Mouse (Mus musculus): ENCODE results near the gene Loxl4.
A peak's percentile ranks its signal among the peaks of the same experiment; 100 is the strongest.

Loxl4 gene

DNA sequence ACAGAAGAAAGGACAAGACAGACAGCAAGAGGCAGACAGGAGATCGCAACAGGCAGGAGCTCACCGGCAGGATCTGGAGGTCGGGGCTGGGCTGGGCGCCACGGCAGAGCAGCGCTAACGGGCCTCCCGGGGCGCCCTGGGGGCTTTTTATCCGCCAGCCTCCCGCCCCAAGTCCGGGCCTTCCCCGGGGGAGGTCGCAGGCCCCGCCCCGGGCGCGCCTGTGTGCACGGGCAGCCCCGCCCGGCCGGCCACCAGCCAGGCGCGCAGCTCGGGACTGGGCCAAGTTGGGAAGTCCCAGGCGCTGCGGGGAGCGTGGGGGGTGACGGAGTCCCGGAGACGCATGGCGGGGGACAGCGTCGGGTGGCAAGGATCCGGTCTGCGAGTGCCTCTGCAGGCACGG lies at the start of gene Loxl4:
Loxl4 (minus strand) TSS at position 160 of the 400 bp plus-strand sequence.
- peak; percentile 13 to 16 for DNase-seq

DNA sequence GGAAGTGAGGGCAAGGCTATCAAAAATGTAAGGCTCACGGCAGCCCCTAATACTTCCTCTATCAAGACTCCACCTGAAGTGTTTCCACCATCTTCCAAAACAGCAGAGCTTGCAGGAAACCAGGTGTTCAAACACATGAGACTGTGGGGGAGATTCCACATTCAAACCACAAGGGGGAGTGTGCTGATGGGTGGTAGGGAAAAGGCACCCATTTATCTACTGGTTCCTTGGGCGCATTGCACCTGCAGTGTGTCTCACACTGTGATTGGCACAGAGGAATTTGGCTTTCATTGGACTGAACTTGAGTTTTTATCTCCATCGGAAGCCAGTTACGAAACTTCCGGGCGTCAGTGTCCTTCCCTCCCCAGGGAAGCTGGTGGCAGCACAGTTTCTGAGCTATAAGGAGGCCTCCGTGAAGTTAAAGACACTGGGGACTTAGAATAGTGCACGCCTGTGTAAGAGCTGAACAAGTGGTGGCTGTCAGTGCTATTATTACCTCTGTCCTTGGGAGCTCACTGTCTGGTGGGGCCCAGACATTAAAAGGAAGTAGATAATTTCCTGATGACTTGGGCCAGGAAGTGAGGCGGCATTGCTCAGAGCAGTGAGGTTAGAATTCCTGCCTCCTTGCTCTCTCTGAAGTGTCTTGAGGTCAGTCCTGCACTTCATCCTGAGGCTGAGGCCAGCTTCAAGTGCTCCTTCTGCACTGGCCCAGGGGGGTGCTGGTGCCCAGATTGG lies 49.0 kb upstream of the Loxl4 start:
- DNase-seq, result no peak

DNA sequence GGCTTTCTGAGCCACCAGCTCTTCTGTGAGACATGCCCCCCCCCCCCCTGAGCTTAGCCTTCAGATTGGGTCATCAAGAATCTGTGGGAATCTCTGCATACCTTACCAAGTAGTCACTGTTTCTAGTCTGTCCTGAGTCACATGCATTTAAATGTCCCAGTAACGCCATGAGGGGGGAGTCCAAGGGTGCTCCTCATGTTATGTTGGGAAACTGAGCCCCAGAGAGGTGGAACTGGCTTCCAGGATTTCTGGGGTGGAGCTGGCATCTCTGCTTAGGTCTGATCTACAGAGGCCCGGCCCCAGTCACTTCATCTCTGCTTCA lies 47.6 kb upstream of the Loxl4 start:
- no peak for DNase-seq

- DNase-seq, result no peak
Measured at GRCm38 (mm10) chr19:42659354-42660243, 47.0 kb upstream of the Loxl4 start.

- DNase-seq, result no peak
Measured at GRCm38 (mm10) chr19:42658435-42659135, 46.0 kb upstream of the Loxl4 start.

GRCm38 (mm10) chr19:42657769-42658168 lies 45.2 kb upstream of the Loxl4 start:
- no peak for DNase-seq

DNA sequence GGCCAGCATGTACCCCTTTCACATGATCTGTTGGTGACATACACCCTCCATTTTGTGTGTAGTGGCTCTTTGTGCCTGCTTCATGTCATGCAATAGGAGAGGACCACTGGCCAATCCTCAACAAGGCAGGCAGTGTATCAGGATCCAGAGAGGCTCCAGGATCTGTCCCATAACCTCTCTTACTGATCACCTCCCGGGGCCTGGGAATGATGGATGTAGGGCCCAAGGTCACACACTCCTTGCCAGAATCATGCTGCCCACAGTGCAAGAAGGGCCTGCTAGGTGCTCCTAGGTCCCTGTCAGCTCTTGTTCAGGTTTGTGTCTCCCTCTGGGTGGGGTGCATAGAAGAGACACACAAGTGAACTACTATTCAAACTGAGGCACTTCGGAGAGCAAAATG lies 44.7 kb upstream of the Loxl4 start:
- DNase-seq, result no peak

GRCm38 (mm10) chr19:42655006-42655405 lies 42.4 kb upstream of the Loxl4 start:
- peak; percentile 11 to 18 for DNase-seq

DNA sequence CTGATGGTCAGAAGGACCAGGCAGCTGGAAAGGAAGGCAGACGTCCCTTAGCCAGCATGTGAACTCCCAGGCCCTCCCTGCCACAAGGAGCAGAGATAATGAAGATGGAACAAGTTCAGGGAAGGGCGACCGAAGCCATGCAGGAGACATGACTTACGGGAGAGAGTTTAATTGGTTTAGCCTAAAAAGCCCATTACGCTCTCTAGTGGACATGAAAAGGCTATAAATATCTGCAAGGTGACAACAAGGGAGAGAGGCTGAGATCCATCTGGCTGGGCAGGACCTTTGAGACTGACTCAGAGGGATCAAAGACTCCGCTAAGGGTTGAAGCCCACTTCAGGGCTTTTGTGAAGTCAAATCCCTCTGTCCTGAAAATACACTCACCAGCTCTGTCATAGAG lies 40.5 kb upstream of the Loxl4 start:
- no peak for DNase-seq

DNA sequence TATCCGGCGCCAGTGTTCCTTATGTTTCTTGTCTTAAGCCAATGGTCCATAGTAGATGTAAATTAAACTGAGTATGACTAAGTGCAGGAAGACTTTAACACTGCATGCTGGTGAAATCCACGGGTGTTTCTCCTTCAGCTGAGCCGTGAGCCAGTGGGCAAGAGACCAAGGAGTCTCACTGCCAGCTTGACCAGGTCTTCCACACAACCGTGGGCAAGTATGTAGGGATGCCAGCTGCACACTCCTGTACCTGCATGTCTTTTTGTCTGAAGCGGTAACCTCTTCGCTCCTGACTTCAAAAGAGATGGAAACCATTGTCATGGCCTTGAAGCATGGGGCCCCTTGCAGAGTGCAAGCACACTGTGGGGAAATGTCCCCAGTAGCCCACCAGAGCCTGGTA lies 39.8 kb upstream of the Loxl4 start:
- DNase-seq, result no peak

- no peak for DNase-seq
Measured at GRCm38 (mm10) chr19:42640211-42640610, 27.6 kb upstream of the Loxl4 start.

DNA sequence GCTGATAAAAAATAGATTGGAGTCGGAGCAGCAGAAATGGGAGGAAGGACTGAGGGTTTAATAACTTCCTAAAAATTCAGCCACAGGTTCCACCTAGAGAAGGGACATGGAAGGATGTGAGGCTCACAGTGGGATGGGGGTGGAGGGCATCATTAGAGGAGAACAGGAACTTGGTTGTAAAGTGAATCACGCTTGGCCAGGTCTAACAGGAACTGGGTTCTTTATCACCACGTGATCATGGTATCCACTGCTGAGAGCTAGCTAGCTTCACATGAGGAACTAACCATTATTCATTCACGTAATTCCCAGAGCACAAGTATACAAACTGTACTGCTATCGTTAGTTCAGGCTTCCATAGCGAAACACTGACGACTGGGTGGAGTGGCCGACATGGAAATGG lies 26.9 kb upstream of the Loxl4 start:
- no peak for DNase-seq

- no peak for DNase-seq
Measured at GRCm38 (mm10) chr19:42638604-42639481, 26.2 kb upstream of the Loxl4 start.

- DNase-seq, result no peak
Measured at GRCm38 (mm10) chr19:42636631-42637030, 24.0 kb upstream of the Loxl4 start.

DNA sequence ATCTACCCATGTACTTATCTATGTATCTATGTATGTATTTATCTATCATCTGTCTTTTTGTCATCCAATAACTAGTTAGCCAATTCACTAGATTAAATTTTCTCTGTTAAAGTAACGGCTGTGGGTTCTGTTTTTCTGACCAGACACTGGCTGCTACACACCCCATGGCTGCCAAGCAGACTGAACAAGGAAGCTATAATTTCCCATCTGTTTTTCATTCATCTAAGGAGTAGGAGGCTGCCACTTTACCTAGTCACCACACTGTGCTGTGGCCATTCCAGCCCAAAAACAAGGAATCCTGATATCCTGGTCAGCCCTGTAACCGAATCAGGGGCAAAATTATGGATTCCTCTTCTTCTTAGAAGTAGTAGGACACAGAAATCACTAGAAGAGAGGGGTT lies 21.0 kb upstream of the Loxl4 start:
- no peak for DNase-seq

DNA sequence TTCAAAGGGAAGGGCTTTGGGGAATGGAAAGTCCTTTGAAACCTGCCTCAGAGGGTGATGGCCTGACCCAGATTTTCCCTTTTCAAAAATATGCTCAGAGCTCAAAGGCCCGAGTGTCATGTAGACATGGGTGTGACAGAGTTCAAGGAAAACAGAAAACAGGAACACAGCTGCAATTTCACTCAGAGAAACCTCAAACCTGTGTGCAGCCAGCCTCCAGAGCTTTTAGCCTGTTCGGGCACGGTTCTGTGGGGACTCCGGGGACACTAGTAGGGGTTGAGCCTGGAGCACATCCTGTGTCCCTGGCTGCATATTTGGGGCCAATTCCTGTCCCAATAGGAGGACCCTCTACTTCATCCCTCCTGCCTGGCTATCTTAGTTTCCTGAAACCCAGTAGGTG lies 19.7 kb upstream of the Loxl4 start:
- no peak for DNase-seq

DNA sequence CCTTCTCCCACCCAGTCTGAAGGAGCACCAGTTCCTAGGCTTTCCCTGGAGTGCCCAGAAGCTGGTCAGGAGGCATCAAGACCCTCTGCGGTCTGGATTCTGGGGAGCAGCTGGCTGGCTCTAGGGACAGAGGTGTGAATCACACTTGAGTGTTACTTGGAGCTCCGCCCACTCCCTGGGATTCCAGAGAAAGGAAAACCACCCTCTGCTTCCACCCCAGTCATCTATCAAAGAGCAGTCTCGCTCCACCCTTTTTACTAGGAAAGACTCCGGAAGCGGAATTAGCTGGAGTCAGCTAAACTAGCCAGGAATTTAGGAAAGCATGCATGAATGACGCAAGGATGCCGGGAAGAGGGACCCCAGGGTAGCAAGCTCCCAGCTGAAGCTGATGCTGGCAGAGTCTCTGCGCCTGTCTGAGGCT lies 18.9 kb upstream of the Loxl4 start:
- no peak for DNase-seq

DNA sequence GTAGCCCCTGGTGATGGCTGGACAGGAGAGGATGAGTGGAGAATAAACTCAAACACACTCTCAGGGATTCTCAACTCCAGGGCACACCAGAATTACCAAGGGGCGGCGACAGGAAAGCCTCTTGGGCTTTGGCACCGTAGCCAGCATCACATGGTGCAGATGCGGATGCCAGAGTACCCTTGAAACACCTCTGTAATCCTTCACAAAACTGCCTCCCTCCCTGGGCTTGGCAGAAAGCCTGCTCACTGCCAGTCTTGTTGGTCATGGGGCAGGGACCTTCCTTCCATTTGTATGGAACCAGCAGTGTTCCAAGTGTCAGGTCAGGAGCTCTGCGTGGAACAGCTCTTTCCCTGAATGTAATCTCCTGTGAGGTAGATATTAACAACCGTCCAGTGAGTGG lies 15.5 kb upstream of the Loxl4 start:
- DNase-seq, result no peak

DNA sequence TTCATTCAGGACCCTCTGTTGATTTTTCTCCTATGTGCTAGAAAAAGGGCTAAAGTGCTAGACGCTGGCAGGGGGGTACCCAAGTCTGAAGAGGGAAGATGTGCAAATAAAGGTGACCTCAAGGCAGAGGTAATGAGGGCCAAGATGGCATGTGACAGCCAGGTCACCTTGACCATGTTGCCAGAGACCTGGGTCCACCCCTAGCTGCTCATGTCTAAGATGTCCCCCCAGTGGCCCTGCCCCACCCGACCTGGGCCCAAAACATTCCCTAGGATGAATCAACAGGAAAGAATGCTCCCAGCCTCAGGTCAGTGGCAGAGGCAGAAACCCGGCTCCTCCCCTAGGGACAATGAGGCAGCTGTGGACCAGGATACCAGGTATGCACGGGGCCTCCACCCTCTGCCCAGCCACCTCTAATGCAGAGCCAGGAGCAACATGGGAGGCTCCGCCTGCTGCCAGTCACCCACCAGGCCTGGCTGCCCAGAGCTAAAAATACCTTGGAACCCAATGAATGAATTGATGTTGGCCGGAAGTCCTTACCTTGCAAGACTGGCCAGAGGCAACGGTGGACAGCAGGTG lies 1.1 kb upstream of the Loxl4 start:
- DNase-seq, result no peak

- no peak for DNase-seq
Measured at GRCm38 (mm10) chr19:42613116-42613515, 503 bp upstream of the Loxl4 start.

DNA sequence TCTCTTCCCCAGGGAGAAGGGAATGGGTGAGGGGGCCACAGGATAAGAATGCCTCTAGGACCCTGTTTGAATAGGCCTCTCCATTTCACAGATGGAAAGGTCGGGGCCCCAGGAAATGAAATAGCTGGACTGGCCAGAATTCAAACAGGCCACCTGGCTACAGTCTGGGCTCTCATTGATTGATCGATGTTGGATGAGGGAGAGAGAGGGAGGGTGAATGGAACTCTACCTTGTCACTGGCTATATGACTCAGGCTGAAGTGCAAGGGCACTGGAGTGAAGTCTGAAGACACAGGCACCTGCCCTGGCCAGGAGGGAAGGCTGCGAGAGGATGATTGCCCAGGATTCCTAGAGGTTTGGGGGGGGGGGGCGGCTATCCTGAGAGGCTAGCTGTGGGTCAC lies 867 bp downstream of the Loxl4 start:
- no peak for DNase-seq

- no peak for DNase-seq
Measured at GRCm38 (mm10) chr19:42609716-42610115, 2.9 kb downstream of the Loxl4 start.
